Mouse (Mus musculus) large intestine, adult 2 months (tissue): ENCODE results near the gene Srr. TPM values are rescaled to one million over a fixed set of nuclear protein-coding genes. Genes with fewer than 3 reads are reported as not detected.

ENCODE experiments used
- DNase-seq: peaks from one replicate; pipeline ENCODE4 v3.0.0-alpha.2; 2012; ENCODE audit warnings: low read depth, low spot score
- WGBS: fragments of 180-500 bp; shearing (Covaris S2); methylation state at CpG from one replicate; pipeline ENCODE4 v1.1.7; 2018; 5-methylcytosine and 5-hydroxymethylcytosine counted together
- polyA plus RNA-seq: library from polyadenylated mRNA; depleted of rRNA; stranded (reverse); fragments of >200 nt; gene quantifications from 2 replicates; pipeline ENCODE4 v1.2.3, GENCODE M21; 2012; rRNA removed

Gene Srr
- 8.6 and 15.9 TPM in 2 replicates for polyA plus RNA-seq

- 1% methylated on average over 80 of the region's 88 CpGs for WGBS
- peak; percentile 88 for DNase-seq
These were observed at the start of gene Srr, which contains the start of gene Smg6 for GRCm38 (mm10) chr11:74925577-74926387. Srr (minus strand) TSS chr11:74925948. Smg6 (plus strand) TSS chr11:74925823.

DNA sequence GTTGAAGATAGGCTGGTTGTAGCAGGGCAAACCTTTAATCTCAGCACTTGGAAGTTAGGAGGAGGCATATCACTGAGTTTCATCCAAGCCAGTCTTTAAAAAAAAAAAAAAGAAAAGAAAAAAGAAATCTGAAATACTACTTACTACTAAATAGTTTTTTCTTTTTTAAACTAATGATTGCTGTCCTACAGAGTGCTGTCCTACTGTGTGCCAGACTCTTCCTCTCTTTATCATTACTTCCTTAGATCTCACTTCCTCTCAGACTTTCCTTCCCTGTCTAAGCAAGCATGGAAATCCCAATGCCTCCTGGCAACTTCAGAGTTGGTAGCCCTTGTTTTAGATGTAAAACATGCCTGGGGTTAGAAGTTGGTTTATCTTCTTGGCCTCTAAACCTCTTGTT lies 48.9 kb upstream of the Srr start:
- DNase-seq: no peak

DNA sequence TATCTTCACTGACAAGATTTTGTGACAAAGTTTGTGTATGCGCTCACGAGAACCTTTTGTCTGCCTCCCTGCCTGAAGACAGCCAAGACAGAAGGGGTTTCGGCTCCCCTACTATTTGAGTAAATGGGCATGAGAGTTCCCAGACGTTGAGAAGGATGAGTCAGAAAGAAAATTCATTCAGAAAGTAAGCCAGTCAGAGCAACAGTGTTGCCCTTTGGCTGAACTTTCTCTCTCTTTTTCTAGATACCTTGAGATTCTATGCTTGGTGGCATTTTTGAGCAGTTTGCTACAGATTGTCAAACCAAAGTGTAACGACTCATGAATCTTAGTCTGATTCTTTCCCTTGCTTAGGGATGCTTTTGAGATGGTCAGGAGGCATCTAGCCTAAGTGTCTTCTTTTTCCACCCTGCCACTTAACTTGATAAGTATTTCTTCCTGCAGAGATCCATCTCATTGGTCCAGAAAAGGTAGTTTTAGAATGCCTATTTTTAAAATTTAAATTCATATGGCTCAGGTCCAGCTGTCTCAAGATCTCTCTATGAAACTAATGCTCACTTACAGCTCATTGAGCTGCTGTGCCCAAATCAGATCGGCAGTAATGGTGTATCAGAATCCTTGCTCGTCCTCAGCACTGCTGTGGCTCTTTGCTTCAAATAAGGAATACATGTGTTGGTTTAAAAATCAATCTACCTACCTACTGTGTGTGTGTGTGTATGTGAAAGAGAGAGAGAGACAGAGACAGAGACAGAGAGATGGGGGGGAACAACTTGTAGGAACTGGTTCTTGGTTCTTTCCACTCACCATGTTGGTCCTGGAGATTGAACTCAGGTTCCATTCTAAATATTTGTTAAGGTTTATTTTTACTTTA lies 47.8 kb upstream of the Srr start:
- DNase-seq: no peak
- 83% methylated on average over 7 of the region's 7 CpGs for WGBS

GRCm38 (mm10) chr11:74965516-74965915 lies 39.8 kb upstream of the Srr start:
- no peak for DNase-seq
- 52% methylated on average over 3 of the region's 3 CpGs for WGBS

DNA sequence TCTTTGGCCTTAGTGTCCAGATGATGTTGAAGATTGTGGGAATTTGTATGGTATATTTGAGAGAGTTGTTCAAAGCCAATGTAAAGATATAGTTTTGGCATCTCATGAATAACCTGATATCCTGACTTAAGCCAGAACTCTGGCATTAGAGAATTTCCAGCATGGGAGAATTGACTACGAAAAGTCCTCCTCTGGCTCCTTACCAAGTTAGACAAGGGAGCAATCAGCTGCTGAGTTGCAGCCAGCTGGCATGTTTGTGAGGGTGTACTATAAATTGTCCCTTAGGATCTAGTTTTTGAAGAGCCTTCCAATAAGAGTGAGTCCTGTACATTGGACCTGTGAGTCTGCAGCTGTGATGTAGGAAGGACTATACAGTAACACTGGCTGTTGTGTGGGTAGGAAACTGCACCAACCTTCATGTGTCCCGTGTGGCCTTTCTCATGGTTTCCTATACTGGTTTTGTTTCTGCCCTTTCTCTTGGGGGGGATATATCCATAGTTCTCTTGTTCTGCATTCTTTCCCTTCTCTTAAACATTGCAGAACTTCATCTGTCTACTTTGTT lies 37.2 kb upstream of the Srr start:
- WGBS: 12% methylated on average over 2 of the region's 2 CpGs

GRCm38 (mm10) chr11:74961953-74962352 lies 36.2 kb upstream of the Srr start:
- peak; percentile 57 for DNase-seq

More for the DNA sequence above, 37.2 kb upstream of the Srr start:
- DNase-seq: no peak

- no peak for DNase-seq
- WGBS: 90% methylated on average over 9 of the region's 9 CpGs
These were observed 34.3 kb upstream of the Srr start for GRCm38 (mm10) chr11:74960031-74960551.

DNA sequence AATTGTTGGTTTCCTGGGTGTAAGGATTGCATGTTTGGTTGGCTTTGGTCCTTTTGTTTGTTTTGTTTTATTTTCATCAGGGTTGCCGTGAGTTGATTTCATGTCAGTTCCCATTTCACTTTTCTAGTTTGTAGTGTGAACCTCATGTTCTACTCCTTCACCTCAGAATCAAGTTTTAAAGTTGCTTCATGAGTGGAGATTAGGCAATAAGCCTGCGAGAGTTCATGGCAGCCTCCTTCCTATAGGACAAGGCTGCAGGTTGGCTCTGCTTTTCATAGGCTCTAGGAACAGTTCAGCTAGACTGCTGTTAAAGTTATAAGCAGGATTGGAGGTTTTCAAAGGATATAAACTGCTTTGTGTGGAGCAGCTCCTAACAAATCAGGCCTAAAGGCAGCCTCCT lies 33.8 kb upstream of the Srr start:
- DNase-seq: no peak
- 59% methylated on average over 2 of the region's 2 CpGs for WGBS

GRCm38 (mm10) chr11:74957600-74957999 lies 31.9 kb upstream of the Srr start:
- WGBS: 64% methylated on average over 2 of the region's 2 CpGs
- no peak for DNase-seq

- DNase-seq: no peak
These were observed 30.3 kb upstream of the Srr start for GRCm38 (mm10) chr11:74956006-74956405.

DNA sequence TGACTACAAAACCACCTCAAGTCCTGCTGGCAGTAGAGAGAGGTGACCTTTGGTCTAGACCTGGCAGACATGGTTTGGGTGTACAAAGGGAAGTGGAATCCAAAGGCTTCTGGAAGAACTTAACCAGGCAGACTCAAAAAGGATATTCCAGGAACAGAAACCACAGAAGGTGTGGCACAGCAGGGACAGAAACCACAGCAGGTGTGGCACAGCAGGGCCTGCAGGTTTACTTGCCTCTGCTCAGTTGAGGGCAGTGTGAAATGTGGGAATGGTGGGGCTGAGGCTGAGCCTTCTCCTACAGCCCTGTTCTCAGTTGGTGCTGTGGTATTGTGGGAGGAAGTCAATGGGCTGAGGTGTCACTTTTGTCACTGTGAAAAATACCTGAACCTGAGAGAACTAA lies 29.2 kb upstream of the Srr start:
- peak; percentile 85 for DNase-seq

DNA sequence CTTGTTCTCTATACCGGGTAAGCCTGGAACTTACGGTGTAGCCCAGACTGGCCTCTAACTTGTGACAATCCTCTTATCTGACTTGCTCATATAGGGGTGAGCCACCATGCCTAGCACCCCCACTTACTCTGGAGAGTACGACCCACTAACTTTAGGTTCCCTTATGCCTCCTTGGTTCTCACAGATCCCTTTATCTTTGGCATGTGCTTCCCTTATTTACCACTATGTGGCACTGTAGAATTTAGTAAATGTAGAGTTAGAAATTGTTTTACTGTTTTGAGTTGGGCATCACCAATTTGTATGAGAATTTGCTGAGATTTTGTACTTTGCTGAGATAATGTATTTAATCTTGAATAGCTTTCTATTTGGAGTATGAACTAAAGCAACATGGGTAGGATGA lies 20.6 kb upstream of the Srr start:
- no peak for DNase-seq
- 78% methylated on average over 3 of the region's 3 CpGs for WGBS

DNA sequence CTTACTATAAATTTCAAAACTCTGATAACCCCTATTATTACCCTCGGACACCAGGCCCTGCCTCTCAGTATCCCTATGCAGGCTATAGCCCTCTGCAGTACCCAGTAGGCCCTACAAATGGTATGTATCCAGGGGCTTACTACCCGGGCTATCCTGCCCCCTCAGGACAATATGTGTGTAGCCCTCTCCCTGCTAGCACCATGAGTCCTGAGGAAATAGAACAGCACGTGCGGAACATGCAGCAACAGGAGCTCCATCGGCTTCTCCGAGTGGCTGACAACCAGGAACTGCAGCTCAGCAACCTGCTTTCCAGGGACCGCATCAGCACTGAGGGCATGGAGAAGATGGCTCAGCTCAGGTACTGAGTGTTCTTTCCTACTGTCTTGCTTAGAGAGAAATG lies 4.6 kb upstream of the Srr start:
- DNase-seq: no peak
- 88% methylated on average over 7 of the region's 7 CpGs for WGBS

DNA sequence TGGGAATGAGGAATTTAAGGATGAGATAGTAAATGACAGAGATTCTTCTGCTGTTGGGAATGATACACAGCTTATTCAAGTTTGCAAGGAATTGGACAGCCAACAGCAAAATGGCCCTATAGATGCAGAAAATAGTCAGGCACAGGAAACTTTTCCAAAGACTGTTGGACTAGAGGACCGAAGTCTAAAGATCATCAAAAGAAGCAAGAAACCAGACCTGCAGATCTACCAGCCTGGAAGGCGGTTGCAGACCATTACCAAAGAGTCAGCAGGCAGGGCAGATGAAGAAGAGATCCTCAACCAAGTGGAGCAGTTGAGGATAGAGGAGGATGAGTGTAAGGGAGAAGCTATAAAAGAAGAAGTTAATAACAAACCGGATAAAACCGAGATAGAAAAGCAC lies 3.4 kb upstream of the Srr start:
- DNase-seq: no peak
- WGBS: 67% methylated on average over 4 of the region's 4 CpGs

DNA sequence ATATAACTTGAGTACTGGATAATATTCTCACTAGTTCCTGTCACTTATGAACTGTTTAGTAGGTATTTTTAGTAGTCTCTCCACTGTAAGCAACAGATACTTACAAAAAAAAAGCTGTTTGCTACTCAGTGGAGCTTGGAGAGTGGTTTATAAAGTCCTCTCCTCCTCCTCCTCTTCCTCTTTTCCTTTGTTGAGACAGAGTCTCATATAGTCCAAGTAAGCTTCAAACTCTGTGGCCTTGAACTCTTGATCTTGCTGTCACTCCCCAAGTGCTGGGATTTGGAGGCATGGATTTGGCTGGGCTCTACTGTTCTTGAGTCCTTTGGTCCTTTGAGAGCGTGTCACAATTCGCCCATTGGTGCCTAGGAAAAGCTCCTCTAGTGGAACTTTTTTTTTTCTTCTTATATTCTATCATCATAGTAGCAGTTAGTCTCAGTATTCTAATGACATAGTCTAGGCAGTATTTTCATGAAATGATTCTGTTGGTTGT lies 1.5 kb upstream of the Srr start:
- DNase-seq: no peak
- 79% methylated on average over 2 of the region's 2 CpGs for WGBS

DNA sequence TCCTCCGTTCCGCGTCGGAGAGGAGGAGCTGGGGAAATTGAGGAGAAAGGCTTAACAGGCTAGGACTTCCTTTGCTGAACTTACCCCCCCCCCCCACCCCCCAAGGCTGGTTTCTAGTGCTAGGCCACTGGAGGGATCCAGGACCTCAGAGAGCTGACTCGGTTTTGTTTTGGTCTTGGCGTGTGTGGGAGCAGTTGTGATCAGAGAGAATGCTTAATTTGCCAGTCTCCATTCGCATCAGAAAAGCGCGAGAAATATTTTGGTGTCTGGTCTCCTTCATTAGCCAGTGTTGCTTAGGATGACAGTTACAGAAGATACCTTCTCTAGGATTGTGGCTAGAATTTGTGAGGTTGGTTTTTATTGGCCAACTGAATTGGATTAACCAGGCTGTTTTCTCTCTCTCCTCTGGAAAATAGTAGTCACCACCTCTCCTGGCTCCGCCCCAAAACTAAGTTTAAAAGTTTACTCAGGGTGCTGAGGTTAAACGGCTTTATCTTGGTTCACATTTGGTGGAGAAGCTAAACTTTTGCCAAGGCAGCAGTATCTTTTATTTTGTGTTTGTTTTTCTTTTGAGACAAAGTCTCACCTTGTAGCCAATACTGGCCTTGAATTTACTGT lies 749 bp upstream of the Srr start:
- 2% methylated on average over 11 of the region's 11 CpGs for WGBS
- peak; percentile 91 for DNase-seq

DNA sequence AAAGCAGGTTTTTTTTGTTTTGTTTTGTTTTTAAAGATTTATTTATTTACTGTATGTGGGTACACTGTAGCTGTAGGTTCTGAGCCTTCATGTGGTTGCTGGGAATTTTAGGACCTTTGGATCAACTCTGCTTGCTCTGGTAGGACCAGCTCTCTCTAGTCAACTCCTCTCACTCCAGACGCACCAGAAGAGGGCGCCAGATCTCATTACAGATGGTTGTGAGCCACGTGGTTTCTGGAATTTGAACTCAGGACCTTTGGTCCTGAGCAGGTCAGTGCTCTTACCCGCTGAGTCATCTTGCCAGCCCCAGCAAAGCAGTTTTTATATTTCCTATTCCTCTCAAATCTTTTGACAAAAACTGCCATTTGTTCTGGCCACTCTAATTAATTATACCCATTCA lies 1.6 kb downstream of the Srr start:
- DNase-seq: peak; percentile 47
- 27% methylated on average over 4 of the region's 4 CpGs for WGBS

GRCm38 (mm10) chr11:74919249-74919648 lies 6.5 kb downstream of the Srr start:
- WGBS: 74% methylated on average over 6 of the region's 6 CpGs
- DNase-seq: no peak

DNA sequence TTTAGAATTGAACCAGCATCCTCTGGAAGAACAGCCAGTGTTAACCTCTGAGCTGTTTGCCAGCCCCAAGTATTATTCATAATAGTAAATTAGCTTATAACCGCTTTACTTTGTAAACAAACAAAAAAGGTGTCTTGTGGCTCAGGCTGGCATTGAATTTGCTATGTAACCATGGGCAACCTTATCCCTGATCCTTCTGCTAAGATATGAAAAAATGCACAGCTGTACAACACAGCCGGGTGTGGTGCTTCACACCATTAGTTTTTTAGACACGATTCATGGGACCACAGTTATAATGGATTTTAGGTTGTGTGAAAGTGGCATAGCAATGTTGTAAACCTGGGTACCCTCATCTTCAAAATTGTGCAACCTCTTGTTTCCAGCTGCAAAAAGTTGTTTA lies 13.3 kb downstream of the Srr start:
- DNase-seq: no peak
- 67% methylated on average over 3 of the region's 3 CpGs for WGBS

DNA sequence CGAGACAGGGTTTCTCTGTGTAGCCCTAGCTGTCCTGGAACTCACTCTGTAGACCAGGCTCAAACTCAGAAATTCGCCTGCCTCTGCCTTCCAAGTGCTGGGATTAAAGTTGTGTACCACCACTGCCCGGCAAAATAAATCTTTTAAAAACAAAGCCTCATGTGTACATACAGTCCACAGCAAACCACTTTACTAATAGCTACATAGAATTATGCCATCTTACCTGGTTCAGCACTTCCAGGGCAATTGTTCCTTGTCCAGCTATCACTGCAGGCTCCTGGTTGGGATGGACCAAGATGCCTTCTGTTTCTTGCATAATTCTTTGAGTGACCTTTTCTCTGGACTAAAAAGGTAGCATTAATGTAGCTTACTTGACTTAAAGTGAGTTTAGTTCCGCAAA lies 15.8 kb downstream of the Srr start:
- WGBS: 92% methylated on average over 4 of the region's 4 CpGs
- DNase-seq: no peak
